Mouse (Mus musculus): Measurements from ENCODE around the gene Chmp5. TPM values are rescaled to one million over a fixed set of nuclear protein-coding genes. Genes with fewer than 3 reads are reported as not detected.

Gene Chmp5
- total and polyA plus RNA-seq, 3 experiments = 12.7 to 36.6 (median 32.7) TPM

GRCm38 (mm10) chr4:41000271-41000670 lies 52.1 kb downstream of the Chmp5 start:
- 33% methylated on average over 1 of the region's 1 CpGs for WGBS

GRCm38 (mm10) chr4:41000842-41001639 lies 52.8 kb downstream of the Chmp5 start:
- H3K79me2 ChIP-seq (replicated peaks; ENCODE audit: control insufficient read depth, insufficient read depth, low read length) = no peaks in the 10 kb centered on the region
- H3K4me3 ChIP-seq = no peak overlapping the region
- TF ChIP-seq CTCF (IDR thresholded peaks at IDR 0.05) (peak; percentile 29), EP300 (IDR thresholded peaks at IDR 0.05; ENCODE audit: insufficient read depth, low read depth, low read length) (no peak), POLR2A (IDR thresholded peaks at IDR 0.05; ENCODE audit: insufficient read depth, low read depth, low read length) (no peak)
- WGBS = 91% methylated on average over 9 of the region's 9 CpGs
- H3K9ac ChIP-seq (ENCODE audit: low read depth, low read length) = no peak overlapping the region
- H3K27ac ChIP-seq = no peak overlapping the region
- H3K27me3 ChIP-seq (ENCODE audit: control insufficient read depth, insufficient read depth, low read length) = no peaks in the 10 kb centered on the region
- peaks cover 14% of the 10 kb centered on the region for H3K36me3 ChIP-seq (ENCODE audit: control insufficient read depth, insufficient read depth, low read length)
- H3K4me1 ChIP-seq (ENCODE audit: control insufficient read depth, insufficient read depth, low read length) = no peaks in the 10 kb centered on the region
- DNase-seq = no peak
- intact Hi-C loops (cut with DNase I) = no loop called here

More at GRCm38 (mm10) chr4:41000271-41000670, 52.1 kb downstream of the Chmp5 start:
- Histone ChIP-seq H3K27me3 (ENCODE audit: control insufficient read depth, insufficient read depth, low read length) (no peaks in the 10 kb centered on the region), H3K9ac (ENCODE audit: low read depth, low read length) (no peak overlapping the region), H3K36me3 (ENCODE audit: control insufficient read depth, insufficient read depth, low read length) (peaks cover 14% of the 10 kb centered on the region), H3K79me2 (replicated peaks; ENCODE audit: control insufficient read depth, insufficient read depth, low read length) (no peaks in the 10 kb centered on the region), H3K27ac (no peak overlapping the region), H3K4me3 (no peak overlapping the region), H3K4me1 (ENCODE audit: control insufficient read depth, insufficient read depth, low read length) (no peaks in the 10 kb centered on the region)
- DNase-seq = no peak
- no peak for TF ChIP-seq CTCF (IDR thresholded peaks at IDR 0.05)
- no peak for TF ChIP-seq POLR2A (IDR thresholded peaks at IDR 0.05; ENCODE audit: insufficient read depth, low read depth, low read length)
- TF ChIP-seq EP300 (IDR thresholded peaks at IDR 0.05; ENCODE audit: insufficient read depth, low read depth, low read length) = no peak
- intact Hi-C loops (cut with DNase I) = no loop called here

- intact Hi-C loops (cut with DNase I) = no loop called here
- Histone ChIP-seq H3K9ac (ENCODE audit: low read depth, low read length) (no peak overlapping the region), H3K79me2 (replicated peaks; ENCODE audit: control insufficient read depth, insufficient read depth, low read length) (no peaks in the 10 kb centered on the region), H3K27ac (no peak overlapping the region), H3K4me1 (ENCODE audit: control insufficient read depth, insufficient read depth, low read length) (no peaks in the 10 kb centered on the region), H3K36me3 (ENCODE audit: control insufficient read depth, insufficient read depth, low read length) (peaks cover 7% of the 10 kb centered on the region), H3K27me3 (ENCODE audit: control insufficient read depth, insufficient read depth, low read length) (no peaks in the 10 kb centered on the region), H3K4me3 (no peak overlapping the region)
- no peak for DNase-seq
- TF ChIP-seq EP300 (IDR thresholded peaks at IDR 0.05; ENCODE audit: insufficient read depth, low read depth, low read length) = no peak
- TF ChIP-seq POLR2A (IDR thresholded peaks at IDR 0.05; ENCODE audit: insufficient read depth, low read depth, low read length) = no peak
- 76% methylated on average over 3 of the region's 3 CpGs for WGBS
These were observed 65.1 kb downstream of the Chmp5 start for GRCm38 (mm10) chr4:41013351-41013750.

Small RNA genes within 50 kb of the gene (microRNA-seq; reads per million reads assigned to microRNA genes)
- gene Mir3094 = 0 to 0.56 reads per million in 2 experiments

Other genes starting within 250 kb of the Chmp5 start
- 10 to 100 TPM; 14.4 to 16.8 TPM for gene Aptx, start 245.2 kb upstream of the Chmp5 start, total RNA-seq (2021)
- gene Aptx, start 245.2 kb upstream of the Chmp5 start, polyA plus RNA-seq (2012; rRNA removed) = 7.6 and 11.2 TPM in 2 replicates
- gene Dnaja1, start 226.3 kb upstream of the Chmp5 start, total RNA-seq (2021) = 100 to 1,000 TPM in 1 of 2 experiments, 10 to 100 TPM in 1; 60.2 to 114 TPM
- gene Dnaja1, start 226.3 kb upstream of the Chmp5 start, polyA plus RNA-seq (2012; rRNA removed) = 5.9 and 11.5 TPM in 2 replicates
- 10 to 100 TPM; 27.0 to 31.7 TPM for gene Smu1, start 190.5 kb upstream of the Chmp5 start, total RNA-seq (2021)
- gene Smu1, start 190.5 kb upstream of the Chmp5 start, polyA plus RNA-seq (2012; rRNA removed) = 13.8 and 28.8 TPM in 2 replicates
- gene B4galt1, start 94.4 kb upstream of the Chmp5 start, total RNA-seq (2021) = 10 to 100 TPM; 68.7 to 69.7 TPM
- 42.6 and 57.4 TPM in 2 replicates for gene B4galt1, start 94.4 kb upstream of the Chmp5 start, polyA plus RNA-seq (2012; rRNA removed)
- gene Spink4, start 28.4 kb upstream of the Chmp5 start, total RNA-seq (2021) = under 1 TPM in 1 of 2 experiments, not detected in 1; 0.68 TPM
- 1.7 and 3.6 TPM in 2 replicates for gene Spink4, start 28.4 kb upstream of the Chmp5 start, polyA plus RNA-seq (2012; rRNA removed)
- 100 to 1,000 TPM; 263 to 301 TPM for gene Bag1, start 113 bp upstream of the Chmp5 start, total RNA-seq (2021)
- gene Bag1, start 113 bp upstream of the Chmp5 start, polyA plus RNA-seq (2012; rRNA removed) = 88.7 and 97.0 TPM in 2 replicates
- gene Nfx1, start 22.5 kb downstream of the Chmp5 start, total RNA-seq (2021) = 10 to 100 TPM; 18.9 to 19.8 TPM
- gene Nfx1, start 22.5 kb downstream of the Chmp5 start, polyA plus RNA-seq (2012; rRNA removed) = 16.9 and 30.6 TPM in 2 replicates
- gene Aqp7, start 99.7 kb downstream of the Chmp5 start, total RNA-seq (2021) = 10 to 100 TPM; 21.6 to 33.0 TPM
- 32.7 and 53.4 TPM in 2 replicates for gene Aqp7, start 99.7 kb downstream of the Chmp5 start, polyA plus RNA-seq (2012; rRNA removed)
- not detected for gene Aqp3, start 149.8 kb downstream of the Chmp5 start, total RNA-seq (2021)
- gene Aqp3, start 149.8 kb downstream of the Chmp5 start, polyA plus RNA-seq (2012; rRNA removed) = 0.20 and 4.2 TPM in 2 replicates
- gene Nol6, start 176.0 kb downstream of the Chmp5 start, total RNA-seq (2021) = 10 to 100 TPM; 14.9 to 16.4 TPM
- gene Nol6, start 176.0 kb downstream of the Chmp5 start, polyA plus RNA-seq (2012; rRNA removed) = 17.6 and 21.2 TPM in 2 replicates
- 100 to 1,000 TPM; 121 to 133 TPM for gene Ube2r2, start 187.3 kb downstream of the Chmp5 start, total RNA-seq (2021)
- gene Ube2r2, start 187.3 kb downstream of the Chmp5 start, polyA plus RNA-seq (2012; rRNA removed) = 52.7 and 72.9 TPM in 2 replicates

All from heart, adult 2 months (tissue).